Mouse (Mus musculus) heart, embryonic 12.5 days (tissue): ENCODE results near the gene Rpap3. TPM values are rescaled to one million over a fixed set of nuclear protein-coding genes. Genes with fewer than 3 reads are reported as not detected.
A peak's percentile ranks its signal among the peaks of the same experiment; 100 is the strongest.

Experiments used
- ATAC-seq: fragments of 200-750 bp; cut with Nextera tagmentation; 2 replicates; pipeline ENCODE4 v1.8.0; 2017; ENCODE audit warnings: moderate TSS enrichment, moderate library complexity; ENCODE audit not compliant: insufficient number of reproducible peaks, low FRiP score
- H3K27ac ChIP-seq: fragments of 300-500 bp; sonication (generic); 2 replicates; pipeline ENCODE4 v1.5.1; 2016; ENCODE audit warnings: mild to moderate bottlenecking, moderate library complexity; ENCODE audit not compliant: poor library complexity, severe bottlenecking
- H3K27me3 ChIP-seq: fragments of 300-500 bp; sonication (generic); replicated peaks from 2 replicates; pipeline ENCODE4 v1.6.1; 2016; ENCODE audit warnings: mild to moderate bottlenecking, moderate library complexity
- H3K36me3 ChIP-seq: fragments of 300-500 bp; sonication (generic); 2 replicates; pipeline ENCODE4 v1.6.1; 2016; ENCODE audit warnings: mild to moderate bottlenecking, moderate library complexity
- H3K4me1 ChIP-seq: fragments of 300-500 bp; sonication (generic); replicated peaks from 2 replicates; pipeline ENCODE4 v1.6.1; 2016; ENCODE audit warnings: mild to moderate bottlenecking
- H3K4me2 ChIP-seq: fragments of 300-500 bp; sonication (generic); 2 replicates; pipeline ENCODE4 v1.6.1; 2016; ENCODE audit warnings: mild to moderate bottlenecking, moderate library complexity
- H3K4me3 ChIP-seq: fragments of 300-500 bp; sonication (generic); 2 replicates; pipeline ENCODE4 v1.5.1; 2016; ENCODE audit warnings: mild to moderate bottlenecking
- H3K9ac ChIP-seq: fragments of 300-500 bp; sonication (generic); 2 replicates; pipeline ENCODE4 v1.6.1; 2016; ENCODE audit warnings: mild to moderate bottlenecking, moderate library complexity
- H3K9me3 ChIP-seq: fragments of 300-500 bp; sonication (generic); replicated peaks from 2 replicates; pipeline ENCODE4 v1.6.1; 2016; ENCODE audit warnings: mild to moderate bottlenecking, moderate library complexity
- WGBS: fragments of 180-500 bp; shearing (Covaris S2); methylation state at CpG from one replicate; pipeline ENCODE4 v1.1.7; 2016; 5-methylcytosine and 5-hydroxymethylcytosine counted together
- polyA plus RNA-seq: library from polyadenylated mRNA; unstranded; fragments of >200 nt; fragmentation: Nextera tagmentation; extraction: Ambion mirVana; gene quantifications from 2 replicates; pipeline ENCODE4 v1.2.1, GENCODE M21; 2016

Gene Rpap3
- polyA plus RNA-seq, 1 experiment from 2014 or later, result 23.7 TPM

DNA sequence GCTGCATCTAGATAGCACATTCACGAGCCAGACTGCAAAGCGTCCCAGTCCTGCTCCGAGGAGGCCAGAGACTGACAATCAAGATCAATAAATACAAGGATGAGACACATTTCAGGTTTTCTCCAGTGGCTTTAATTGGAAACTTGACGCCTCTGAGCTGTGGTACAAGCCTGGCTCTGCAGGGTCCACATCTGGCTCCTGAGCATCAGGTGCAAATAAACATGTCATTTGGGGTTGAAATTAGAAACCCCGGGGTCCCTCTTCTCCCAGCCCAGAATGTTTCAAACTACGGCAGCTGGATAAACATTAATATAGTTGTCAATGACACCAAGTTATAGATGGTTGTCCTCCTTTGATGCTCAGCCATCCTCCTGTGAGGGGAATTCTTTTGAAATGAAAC is 5.3 kb upstream of the Rpap3 start:
- Histone ChIP-seq H3K4me3 (no peak overlapping the region), H3K36me3 (no peaks in the 10 kb centered on the region), H3K27me3 (no peaks in the 10 kb centered on the region), H3K27ac (no peak overlapping the region), H3K4me1 (peaks cover 15% of the 10 kb centered on the region), H3K4me2 (no peak overlapping the region), H3K9me3 (0 out of 2 replicates have a peak, but pooled peaks cover 4% of the 10 kb centered on the region), H3K9ac (no peak overlapping the region)
- WGBS, result 76% methylated on average over 6 of the region's 6 CpGs
- no peak for ATAC-seq

DNA sequence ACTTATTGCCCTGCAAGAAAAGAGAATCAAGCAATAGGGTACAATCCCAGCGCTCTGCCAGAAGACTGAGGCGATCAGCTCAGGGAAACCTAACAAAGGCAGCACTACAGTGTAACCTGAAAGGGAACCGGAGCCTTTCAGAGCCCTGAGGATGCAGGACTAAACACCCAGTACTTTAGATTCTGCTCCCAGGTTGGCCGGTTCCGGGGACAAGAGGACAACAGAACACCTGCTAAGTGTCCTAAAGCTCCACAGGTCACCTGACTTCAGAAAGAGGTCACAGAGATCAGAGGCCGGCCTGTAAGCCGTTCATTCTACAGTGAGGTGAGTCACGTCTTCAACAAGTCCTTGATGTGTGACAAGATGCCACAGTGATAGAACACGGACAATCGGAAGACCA is 9.0 kb downstream of the Rpap3 start:
- H3K9me3 ChIP-seq, result no peaks in the 10 kb centered on the region
- no peak for ATAC-seq
- 89% methylated on average over 10 of the region's 10 CpGs for WGBS
- H3K4me3 ChIP-seq, result no peak overlapping the region
- no peak overlapping the region for H3K27ac ChIP-seq
- H3K4me1 ChIP-seq, result no peaks in the 10 kb centered on the region
- peaks cover 90% of the 10 kb centered on the region for H3K36me3 ChIP-seq
- H3K27me3 ChIP-seq, result no peaks in the 10 kb centered on the region
- H3K9ac ChIP-seq, result no peak overlapping the region
- H3K4me2 ChIP-seq, result no peak overlapping the region

DNA sequence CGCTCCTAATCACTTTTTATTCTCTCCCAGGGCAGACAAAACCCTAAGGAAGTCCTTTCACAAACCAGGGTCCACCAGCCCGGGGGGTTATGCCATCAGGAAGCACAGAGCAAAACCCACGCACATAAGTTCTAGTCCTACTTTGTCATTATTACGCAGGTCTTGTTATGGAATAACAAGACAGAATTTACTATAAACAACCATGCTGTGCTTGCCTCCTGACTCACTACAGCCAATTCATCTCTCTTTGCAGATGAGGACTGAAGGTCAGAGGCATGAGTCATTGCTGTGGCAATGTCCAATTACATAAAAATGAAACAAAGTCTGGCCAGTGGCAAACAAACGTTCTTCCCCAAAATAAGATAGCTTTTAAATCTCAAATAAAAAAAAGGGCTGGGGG is 12.2 kb downstream of the Rpap3 start:
- H3K4me1 ChIP-seq, result no peaks in the 10 kb centered on the region
- H3K36me3 ChIP-seq, result peaks cover 84% of the 10 kb centered on the region
- no peak for ATAC-seq
- WGBS, result 93% methylated on average over 5 of the region's 5 CpGs
- no peak overlapping the region for H3K9ac ChIP-seq
- H3K27ac ChIP-seq, result no peak overlapping the region
- H3K4me3 ChIP-seq, result no peak overlapping the region
- H3K9me3 ChIP-seq, result no peaks in the 10 kb centered on the region
- H3K4me2 ChIP-seq, result no peak overlapping the region
- H3K27me3 ChIP-seq, result no peaks in the 10 kb centered on the region

DNA sequence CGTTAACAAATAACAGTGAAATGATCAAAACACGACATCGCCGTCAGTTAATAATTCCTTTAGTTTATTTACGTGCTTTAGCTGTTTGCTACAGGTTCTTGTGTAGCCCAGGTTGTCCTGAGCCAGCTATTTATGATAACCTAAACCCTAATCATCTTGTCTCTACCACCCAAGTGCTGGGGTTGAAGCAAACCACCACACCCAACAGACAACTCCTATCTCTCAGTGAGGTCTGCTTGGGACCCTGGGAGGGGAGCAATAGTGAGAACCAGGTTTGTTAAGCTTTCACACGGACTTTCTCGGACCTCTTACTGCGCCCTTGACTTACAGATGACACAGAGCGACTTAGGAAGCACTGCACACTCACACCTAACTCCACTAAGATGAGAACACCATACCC is 21.5 kb downstream of the Rpap3 start:
- no peak overlapping the region for H3K4me3 ChIP-seq
- WGBS, result 94% methylated on average over 9 of the region's 9 CpGs
- ATAC-seq, result no peak

DNA sequence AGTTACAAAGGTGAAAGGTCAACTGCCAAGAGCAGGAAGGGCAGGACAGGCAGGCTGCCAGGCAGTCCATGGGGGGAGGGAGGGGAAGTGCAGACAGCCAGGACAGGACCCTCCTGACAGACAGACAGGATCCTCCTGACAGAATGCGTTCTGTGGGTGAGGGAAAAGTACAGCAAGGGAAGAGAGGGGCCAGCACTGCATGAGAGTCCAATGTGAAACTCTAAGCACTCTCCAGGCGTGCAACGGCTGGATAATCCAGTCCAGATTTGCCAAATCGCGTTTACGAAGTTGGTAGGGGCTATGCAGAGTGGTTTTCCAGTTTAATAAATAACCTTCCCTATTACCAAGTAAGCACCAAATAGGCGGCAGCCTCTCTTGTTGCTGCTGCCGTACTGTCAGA is 23.6 kb downstream of the Rpap3 start:
- Histone ChIP-seq H3K36me3 (peaks cover 91% of the 10 kb centered on the region), H3K27ac (no peak overlapping the region)
- 89% methylated on average over 8 of the region's 8 CpGs for WGBS

More for the DNA sequence above, 21.5 kb downstream of the Rpap3 start:
- Histone ChIP-seq H3K27me3 (no peaks in the 10 kb centered on the region), H3K36me3 (peaks cover 94% of the 10 kb centered on the region), H3K4me2 (no peak overlapping the region), H3K4me1 (no peaks in the 10 kb centered on the region), H3K9me3 (no peaks in the 10 kb centered on the region), H3K9ac (no peak overlapping the region), H3K27ac (no peak overlapping the region)

DNA sequence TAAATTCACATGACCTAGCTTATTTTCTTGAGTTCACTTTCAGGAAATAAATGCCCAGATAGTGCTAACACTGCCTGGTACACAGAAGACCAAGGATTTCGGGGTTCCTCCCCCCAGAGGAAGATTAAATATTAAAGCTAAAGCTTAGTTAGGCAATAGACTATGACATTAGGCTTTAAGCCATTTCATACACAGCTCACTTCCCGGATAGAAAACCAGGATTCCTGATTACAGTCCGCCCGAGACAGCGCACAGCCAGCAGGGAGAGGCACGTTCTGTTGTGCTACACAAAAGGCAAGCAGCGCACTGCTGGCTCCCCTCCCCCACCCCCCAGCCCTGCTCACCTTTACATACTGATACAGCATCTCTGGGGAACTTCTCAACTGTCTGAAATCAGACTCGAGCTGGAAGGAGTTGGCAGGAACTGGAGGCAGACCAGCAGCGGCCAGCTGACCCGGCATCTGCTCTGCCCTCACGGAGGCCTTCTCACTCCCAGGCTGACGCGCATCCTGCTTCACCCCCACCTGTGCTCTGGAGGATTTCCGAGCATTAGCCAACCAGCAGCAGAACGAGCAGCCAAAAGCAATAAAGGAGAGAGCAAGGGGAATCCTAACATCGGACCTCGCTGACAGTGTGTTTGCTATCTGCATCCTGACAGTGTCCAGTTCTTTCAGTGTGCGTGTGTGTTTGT is 25.5 kb downstream of the Rpap3 start:
- no peaks in the 10 kb centered on the region for H3K4me1 ChIP-seq
- no peak overlapping the region for H3K4me2 ChIP-seq
- ATAC-seq, result 0 out of 2 replicates have a peak, but pooled peaks have one; percentile 33
- H3K9ac ChIP-seq, result no peak overlapping the region
- WGBS, result 78% methylated on average over 18 of the region's 18 CpGs
- H3K9me3 ChIP-seq, result no peaks in the 10 kb centered on the region
- no peaks in the 10 kb centered on the region for H3K27me3 ChIP-seq
- no peak overlapping the region for H3K4me3 ChIP-seq
- H3K27ac ChIP-seq, result no peak overlapping the region
- H3K36me3 ChIP-seq, result peaks cover 89% of the 10 kb centered on the region

More for the DNA sequence above, 23.6 kb downstream of the Rpap3 start:
- no peaks in the 10 kb centered on the region for H3K4me1 ChIP-seq
- ATAC-seq, result no peak
- no peak overlapping the region for H3K4me2 ChIP-seq
- H3K9me3 ChIP-seq, result no peaks in the 10 kb centered on the region
- H3K27me3 ChIP-seq, result no peaks in the 10 kb centered on the region
- H3K9ac ChIP-seq, result no peak overlapping the region
- no peak overlapping the region for H3K4me3 ChIP-seq

DNA sequence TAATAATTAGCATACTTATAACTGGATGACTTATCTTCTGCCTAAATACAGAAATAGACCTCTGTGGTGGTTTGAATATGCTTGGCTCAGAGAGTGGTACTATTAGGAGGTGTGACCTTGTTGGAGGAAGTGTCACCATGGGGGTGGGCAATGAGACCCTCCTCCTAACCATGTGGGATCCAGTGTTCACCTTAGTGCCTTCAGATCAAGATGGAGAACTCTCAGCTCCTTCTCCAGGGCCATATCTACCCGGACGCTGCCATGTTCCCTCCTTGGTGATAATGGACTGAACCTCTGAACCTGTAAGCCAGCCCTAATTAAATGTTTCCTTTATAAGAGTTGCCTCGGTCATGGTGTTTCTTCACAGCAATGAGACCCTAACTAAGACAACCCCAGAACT is 28.3 kb downstream of the Rpap3 start:
- ATAC-seq, result no peak
- H3K9me3 ChIP-seq, result no peaks in the 10 kb centered on the region
- no peak overlapping the region for H3K4me3 ChIP-seq
- WGBS, result 93% methylated on average over 3 of the region's 3 CpGs
- peaks cover 82% of the 10 kb centered on the region for H3K36me3 ChIP-seq
- no peak overlapping the region for H3K4me2 ChIP-seq
- no peaks in the 10 kb centered on the region for H3K27me3 ChIP-seq
- no peak overlapping the region for H3K27ac ChIP-seq
- no peak overlapping the region for H3K9ac ChIP-seq
- H3K4me1 ChIP-seq, result no peaks in the 10 kb centered on the region

DNA sequence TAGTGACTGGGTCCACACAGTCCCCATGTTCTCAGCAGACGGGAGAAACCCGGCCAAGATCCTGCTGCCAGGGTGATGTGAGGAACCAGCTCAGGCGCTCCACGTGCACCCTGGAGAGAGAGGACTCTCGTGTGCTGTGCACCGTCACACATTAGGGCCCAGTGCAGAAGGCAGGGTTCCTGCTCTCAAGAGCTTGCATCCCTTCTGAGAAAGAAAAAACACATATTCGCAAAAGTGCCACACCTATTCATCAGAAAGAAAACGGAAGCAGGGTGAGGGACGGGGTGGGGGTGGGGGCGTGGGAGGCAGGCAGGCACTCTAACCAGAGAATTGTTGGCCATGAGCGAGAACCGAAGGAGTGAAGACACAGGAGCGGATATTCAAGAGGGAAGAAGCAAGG is 29.7 kb downstream of the Rpap3 start:
- ATAC-seq, result no peak
- WGBS, result 92% methylated on average over 13 of the region's 13 CpGs
- peaks cover 75% of the 10 kb centered on the region for H3K36me3 ChIP-seq
- no peaks in the 10 kb centered on the region for H3K4me1 ChIP-seq
- no peak overlapping the region for H3K27ac ChIP-seq
- no peaks in the 10 kb centered on the region for H3K9me3 ChIP-seq
- no peak overlapping the region for H3K4me2 ChIP-seq
- H3K27me3 ChIP-seq, result no peaks in the 10 kb centered on the region
- H3K9ac ChIP-seq, result no peak overlapping the region
- no peak overlapping the region for H3K4me3 ChIP-seq

DNA sequence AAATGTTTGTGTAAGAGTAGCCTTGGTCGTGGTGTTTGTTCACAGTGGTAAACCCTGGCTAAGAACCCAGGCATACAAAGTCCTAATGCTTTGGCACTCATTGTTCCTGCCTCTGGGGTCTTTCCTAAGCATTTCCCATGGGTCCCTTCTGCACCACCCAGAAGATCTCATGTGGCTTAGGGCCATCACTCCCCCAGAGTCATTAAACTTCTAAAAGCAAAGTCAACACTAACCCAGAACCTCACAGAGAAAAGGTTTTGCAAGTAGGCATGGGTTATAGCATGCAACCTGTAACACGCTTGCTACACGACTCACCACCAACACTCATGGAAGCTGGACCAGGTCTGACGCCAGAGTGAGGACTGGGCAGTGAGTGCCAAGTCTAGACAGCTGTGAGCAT is 31.2 kb downstream of the Rpap3 start:
- no peaks in the 10 kb centered on the region for H3K27me3 ChIP-seq
- H3K36me3 ChIP-seq, result peaks cover 63% of the 10 kb centered on the region

DNA sequence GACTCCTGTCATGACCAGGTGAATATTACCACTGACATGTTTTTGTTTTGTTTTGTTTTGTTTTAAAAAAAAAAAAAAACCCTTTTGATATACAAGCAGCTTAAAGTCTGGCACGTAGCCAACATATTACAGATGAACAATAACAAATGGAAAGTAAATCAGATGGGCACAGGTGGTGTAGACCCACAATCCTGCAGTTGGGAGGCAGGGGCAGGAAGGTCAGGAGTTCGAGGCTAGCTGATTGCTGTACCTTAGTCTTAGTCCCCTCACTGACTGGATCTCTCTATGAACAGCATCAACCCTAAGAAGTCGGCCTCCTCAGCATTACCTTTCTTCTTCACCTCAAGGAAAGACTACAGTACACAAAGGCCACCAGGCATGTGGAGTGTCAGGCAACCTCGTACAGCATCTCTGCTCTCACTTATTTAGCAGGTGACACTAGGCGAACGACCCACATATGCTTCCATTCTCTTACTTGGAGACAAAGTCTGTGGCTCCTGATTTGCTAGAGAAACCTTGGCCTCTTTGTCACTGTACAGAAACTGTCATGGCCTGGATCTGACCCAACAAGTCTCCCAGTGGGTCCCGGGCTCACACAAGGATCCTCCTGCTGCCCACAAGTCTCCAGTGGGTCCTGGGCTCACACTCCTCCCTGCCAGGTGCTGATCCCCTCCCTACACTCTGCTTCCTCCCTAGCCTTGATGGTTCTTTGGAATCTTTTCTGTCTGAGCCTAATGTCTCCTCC is 32.2 kb downstream of the Rpap3 start:
- WGBS, result 91% methylated on average over 7 of the region's 7 CpGs
- H3K36me3 ChIP-seq, result peaks cover 56% of the 10 kb centered on the region

More for the DNA sequence above, 31.2 kb downstream of the Rpap3 start:
- Histone ChIP-seq H3K4me3 (no peak overlapping the region), H3K27ac (no peak overlapping the region), H3K4me1 (peaks cover 9% of the 10 kb centered on the region; the same call in 1 of the 2 replicates), H3K9ac (no peak overlapping the region), H3K4me2 (no peak overlapping the region), H3K9me3 (no peaks in the 10 kb centered on the region)
- 91% methylated on average over 4 of the region's 4 CpGs for WGBS
- no peak for ATAC-seq

DNA sequence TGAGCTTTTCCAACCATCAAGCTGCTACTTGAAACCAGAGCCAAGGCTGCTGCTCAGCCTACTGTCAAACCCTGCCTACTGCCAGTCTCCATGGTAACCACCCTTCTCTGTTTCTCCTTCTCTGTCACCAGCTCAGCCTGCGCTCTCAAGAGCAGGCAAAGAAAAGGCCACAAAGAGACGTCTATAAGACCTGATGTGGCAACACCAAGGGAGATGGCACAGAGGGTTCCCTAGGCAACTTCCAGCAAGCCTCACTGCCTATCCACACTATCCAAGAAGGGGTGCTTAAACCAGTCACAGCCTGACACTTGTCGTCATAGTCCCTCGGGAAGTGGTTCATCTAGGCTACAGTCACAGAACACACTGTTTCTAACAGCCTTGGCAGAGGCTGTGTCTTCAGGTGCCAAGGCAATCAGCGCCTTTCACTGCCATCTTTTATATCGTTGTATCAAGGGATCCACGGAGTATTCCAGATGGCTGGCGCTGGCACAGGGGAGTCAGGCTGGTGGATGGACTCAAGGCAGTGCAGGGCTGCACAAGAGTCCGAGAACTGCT is 33.3 kb downstream of the Rpap3 start:
- Histone ChIP-seq H3K27me3 (no peaks in the 10 kb centered on the region), H3K4me3 (no peak overlapping the region), H3K4me1 (peaks cover 9% of the 10 kb centered on the region; the same call in 1 of the 2 replicates), H3K36me3 (peaks cover 45% of the 10 kb centered on the region), H3K9me3 (no peaks in the 10 kb centered on the region), H3K27ac (no peak overlapping the region), H3K9ac (no peak overlapping the region), H3K4me2 (no peak overlapping the region)
- WGBS, result 77% methylated on average over 9 of the region's 9 CpGs
- ATAC-seq, result no peak

More for the DNA sequence above, 32.2 kb downstream of the Rpap3 start:
- H3K4me2 ChIP-seq, result no peak overlapping the region
- H3K27ac ChIP-seq, result no peak overlapping the region
- no peak overlapping the region for H3K4me3 ChIP-seq
- ATAC-seq, result no peak
- peaks cover 9% of the 10 kb centered on the region; the same call in 1 of the 2 replicates for H3K4me1 ChIP-seq
- no peaks in the 10 kb centered on the region for H3K9me3 ChIP-seq
- H3K9ac ChIP-seq, result no peak overlapping the region
- no peaks in the 10 kb centered on the region for H3K27me3 ChIP-seq
